Mouse (Mus musculus) forebrain, embryonic 13.5 days (tissue): ENCODE measurements around the gene Galnt11. TPM values are rescaled to one million over a fixed set of nuclear protein-coding genes. Genes with fewer than 3 reads are reported as not detected.
"Not testable (repeated sequence)": the region's sequence is repeated elsewhere in the genome, so short reads cannot be mapped to it uniquely, and the experiment has no call there.

Experiments
- ATAC-seq: fragments of 200-750 bp; cut with Nextera tagmentation; 2 replicates; pipeline ENCODE4 v1.8.0; 2017
- H3K27ac ChIP-seq: fragments of 300-500 bp; sonication (generic); 2 replicates; pipeline ENCODE4 v1.5.1; 2015; ENCODE audit warnings: inconsistent platforms, mild to moderate bottlenecking, moderate library complexity
- H3K27me3 ChIP-seq: fragments of 300-500 bp; sonication (generic); 2 replicates; pipeline ENCODE4 v1.6.1; 2015; ENCODE audit warnings: mild to moderate bottlenecking, inconsistent platforms
- H3K36me3 ChIP-seq: fragments of 300-500 bp; sonication (generic); 2 replicates; pipeline ENCODE4 v1.6.1; 2015; ENCODE audit warnings: mild to moderate bottlenecking, inconsistent platforms; ENCODE audit not compliant: poor library complexity, severe bottlenecking
- H3K4me1 ChIP-seq: fragments of 300-500 bp; sonication (generic); 2 replicates; pipeline ENCODE4 v1.6.1; 2015; ENCODE audit warnings: inconsistent platforms
- H3K4me2 ChIP-seq: fragments of 300-500 bp; sonication (generic); 2 replicates; pipeline ENCODE4 v1.6.1; 2015; ENCODE audit warnings: inconsistent platforms, mild to moderate bottlenecking, moderate library complexity
- H3K4me3 ChIP-seq: fragments of 300-500 bp; sonication (generic); 2 replicates; pipeline ENCODE4 v1.5.1; 2015; ENCODE audit warnings: mild to moderate bottlenecking, inconsistent platforms
- H3K9ac ChIP-seq: fragments of 300-500 bp; sonication (generic); 2 replicates; pipeline ENCODE4 v1.6.1; 2015; ENCODE audit warnings: mild to moderate bottlenecking, inconsistent platforms
- H3K9me3 ChIP-seq: fragments of 300-500 bp; sonication (generic); replicated peaks from 2 replicates; pipeline ENCODE4 v1.6.1; 2016; ENCODE audit warnings: inconsistent platforms
- WGBS: fragments of 180-500 bp; shearing (Covaris S2); methylation state at CpG from one replicate; pipeline ENCODE4 v1.1.7; 2015; 5-methylcytosine and 5-hydroxymethylcytosine counted together
- polyA plus RNA-seq: library from polyadenylated mRNA; unstranded; fragments of >200 nt; fragmentation: Nextera tagmentation; extraction: Ambion mirVana; gene quantifications from 2 replicates; pipeline ENCODE4 v1.2.1, GENCODE M21; 2015

Gene Galnt11
- 33.6 and 35.9 TPM in 2 replicates for polyA plus RNA-seq

DNA sequence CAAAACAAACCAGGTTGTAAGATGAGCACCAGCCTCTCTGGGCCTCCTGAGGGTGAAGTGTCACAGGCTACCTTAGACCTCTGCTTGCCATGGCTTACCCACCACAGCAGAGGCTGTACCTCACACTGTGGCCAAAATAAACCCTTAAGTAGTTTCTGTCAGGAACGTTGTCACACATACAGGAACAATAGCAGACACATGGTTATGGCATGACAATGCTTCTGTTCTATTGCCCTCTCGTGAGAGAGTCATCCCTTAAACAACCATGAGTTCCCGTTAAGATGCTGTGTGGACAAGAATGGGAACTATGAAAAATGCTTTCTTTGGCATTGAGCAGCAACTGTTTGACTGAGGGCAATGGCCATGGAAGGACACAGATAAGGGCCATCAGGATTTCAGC, at the start of gene Galnt11:
Gene Galnt11 (plus strand): TSS at position 301 of the 400 bp plus-strand sequence.
- Histone ChIP-seq H3K27me3 (no peaks in the 10 kb centered on the region), H3K27ac (peak within 1 kb of the TSS; percentile 83), H3K4me1 (peaks cover 13% of the 10 kb centered on the region), H3K36me3 (0 out of 2 replicates have a peak, but pooled peaks cover 9% of the 10 kb centered on the region), H3K9me3 (no peaks in the 10 kb centered on the region), H3K9ac (peak within 1 kb of the TSS; percentile 82), H3K4me3 (peak within 1 kb of the TSS; percentile 70), H3K4me2 (peak within 1 kb of the TSS; percentile 68)
- no peak for ATAC-seq
- WGBS: 81% methylated on average over 3 of the region's 3 CpGs

- H3K9ac ChIP-seq, H3K4me3 ChIP-seq, H3K36me3 ChIP-seq, H3K9me3 ChIP-seq, ATAC-seq, H3K4me2 ChIP-seq, H3K4me1 ChIP-seq, H3K27me3 ChIP-seq, H3K27ac ChIP-seq: not testable (repeated sequence)
- WGBS: 92% methylated on average over 5 of the region's 5 CpGs
Observed at GRCm38 (mm10) chr5:25177937-25178336, 43.8 kb upstream of the Galnt11 start.

GRCm38 (mm10) chr5:25178543-25178942, 43.2 kb upstream of the Galnt11 start:
- H3K9me3 ChIP-seq, H3K4me1 ChIP-seq, ATAC-seq, H3K4me3 ChIP-seq, H3K36me3 ChIP-seq, H3K4me2 ChIP-seq, H3K27me3 ChIP-seq, H3K9ac ChIP-seq, H3K27ac ChIP-seq: not testable (repeated sequence)
- WGBS: 91% methylated on average over 4 of the region's 4 CpGs

- Histone ChIP-seq H3K4me1 (no peaks in the 10 kb centered on the region), H3K9ac (no peak overlapping the region), H3K27me3 (no peaks in the 10 kb centered on the region), H3K4me3 (no peak overlapping the region), H3K9me3 (no peaks in the 10 kb centered on the region), H3K4me2 (no peak overlapping the region), H3K36me3 (no peaks in the 10 kb centered on the region), H3K27ac (no peak overlapping the region)
- ATAC-seq: no peak
- WGBS: 94% methylated on average over 4 of the region's 4 CpGs
Observed at GRCm38 (mm10) chr5:25179284-25179683, 42.4 kb upstream of the Galnt11 start.

DNA sequence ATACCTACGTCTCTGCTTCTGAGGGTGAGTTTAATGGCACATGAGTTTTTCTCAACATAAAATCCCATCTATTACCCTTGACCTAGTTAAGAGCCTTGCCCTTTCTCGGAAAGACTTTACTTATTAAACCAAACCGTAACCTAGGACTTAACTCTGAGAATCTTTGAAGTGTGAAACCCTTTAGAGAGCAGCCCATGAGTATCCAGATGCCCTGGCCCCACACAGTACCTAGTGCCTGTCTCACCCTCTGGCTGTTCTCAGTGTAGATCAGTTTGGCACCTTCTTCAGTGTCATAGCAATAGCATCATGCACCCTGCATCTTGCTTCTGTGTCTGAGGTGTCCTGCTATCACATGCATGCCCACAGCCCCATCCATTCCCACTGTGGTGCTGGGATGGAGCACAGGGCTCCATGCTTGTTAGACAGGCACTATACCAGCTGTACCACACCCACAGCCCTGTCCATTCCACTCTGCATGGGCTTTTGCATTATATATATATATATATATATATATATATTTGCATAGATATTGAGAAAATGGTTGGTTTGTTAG, 41.7 kb upstream of the Galnt11 start:
- Histone ChIP-seq H3K9me3 (no peaks in the 10 kb centered on the region), H3K27ac (no peak overlapping the region), H3K36me3 (no peaks in the 10 kb centered on the region), H3K4me1 (no peaks in the 10 kb centered on the region), H3K4me2 (no peak overlapping the region), H3K9ac (no peak overlapping the region), H3K27me3 (no peaks in the 10 kb centered on the region), H3K4me3 (no peak overlapping the region)
- WGBS: 87% methylated on average over 3 of the region's 3 CpGs
- no peak for ATAC-seq

GRCm38 (mm10) chr5:25181004-25181531, 40.6 kb upstream of the Galnt11 start, which contains the start of gene Galntl5:
TSS of gene Galntl5 (plus strand) at chr5:25181460.
- Histone ChIP-seq H3K4me2 (no peak within 1 kb of the TSS), H3K36me3 (no peaks in the 10 kb centered on the region), H3K4me3 (no peak within 1 kb of the TSS), H3K9me3 (no peaks in the 10 kb centered on the region), H3K27me3 (no peaks in the 10 kb centered on the region), H3K4me1 (no peaks in the 10 kb centered on the region), H3K27ac (no peak within 1 kb of the TSS), H3K9ac (no peak within 1 kb of the TSS)
- WGBS: 90% methylated on average over 1 of the region's 1 CpGs
- ATAC-seq: no peak

GRCm38 (mm10) chr5:25183595-25183994, 38.1 kb upstream of the Galnt11 start:
- 83% methylated on average over 4 of the region's 4 CpGs for WGBS
- H3K4me2 ChIP-seq: no peak overlapping the region
- H3K27ac ChIP-seq: no peak overlapping the region
- H3K27me3 ChIP-seq: no peaks in the 10 kb centered on the region
- no peaks in the 10 kb centered on the region for H3K4me1 ChIP-seq
- H3K36me3 ChIP-seq: no peaks in the 10 kb centered on the region
- no peak overlapping the region for H3K4me3 ChIP-seq
- H3K9ac ChIP-seq: no peak overlapping the region
- H3K9me3 ChIP-seq: no peaks in the 10 kb centered on the region
- ATAC-seq: no peak

GRCm38 (mm10) chr5:25184594-25184993, 37.1 kb upstream of the Galnt11 start:
- H3K27ac ChIP-seq: no peak overlapping the region
- 51% methylated on average over 2 of the region's 2 CpGs for WGBS
- H3K4me2 ChIP-seq: no peak overlapping the region
- H3K9ac ChIP-seq: no peak overlapping the region
- no peak for ATAC-seq
- H3K4me1 ChIP-seq: no peaks in the 10 kb centered on the region
- H3K9me3 ChIP-seq: no peaks in the 10 kb centered on the region
- H3K4me3 ChIP-seq: no peak overlapping the region
- H3K36me3 ChIP-seq: no peaks in the 10 kb centered on the region
- H3K27me3 ChIP-seq: no peaks in the 10 kb centered on the region

DNA sequence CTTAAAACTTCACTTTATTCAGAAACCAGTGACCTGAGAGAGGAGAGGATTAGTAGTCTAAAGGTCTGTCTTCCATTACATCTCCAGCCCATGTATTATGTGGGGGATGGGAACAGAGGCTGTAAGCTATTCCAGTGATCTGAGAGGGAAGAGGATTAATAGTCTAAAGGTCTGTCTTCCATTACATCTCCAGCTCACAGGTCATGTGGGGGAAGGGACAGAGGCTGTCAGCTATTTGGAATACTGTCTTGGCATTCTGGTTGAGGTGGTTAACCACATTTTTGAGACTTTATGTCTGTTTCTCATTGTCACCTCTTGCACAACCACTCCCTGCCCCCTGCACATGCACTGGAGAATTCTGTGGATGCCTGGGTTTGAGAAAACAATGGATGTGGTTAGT, 34.0 kb upstream of the Galnt11 start:
- Histone ChIP-seq H3K27ac (no peak overlapping the region), H3K4me3 (no peak overlapping the region), H3K9me3 (no peaks in the 10 kb centered on the region), H3K36me3 (no peaks in the 10 kb centered on the region), H3K9ac (no peak overlapping the region), H3K27me3 (no peaks in the 10 kb centered on the region), H3K4me1 (no peaks in the 10 kb centered on the region), H3K4me2 (no peak overlapping the region)
- no peak for ATAC-seq

DNA sequence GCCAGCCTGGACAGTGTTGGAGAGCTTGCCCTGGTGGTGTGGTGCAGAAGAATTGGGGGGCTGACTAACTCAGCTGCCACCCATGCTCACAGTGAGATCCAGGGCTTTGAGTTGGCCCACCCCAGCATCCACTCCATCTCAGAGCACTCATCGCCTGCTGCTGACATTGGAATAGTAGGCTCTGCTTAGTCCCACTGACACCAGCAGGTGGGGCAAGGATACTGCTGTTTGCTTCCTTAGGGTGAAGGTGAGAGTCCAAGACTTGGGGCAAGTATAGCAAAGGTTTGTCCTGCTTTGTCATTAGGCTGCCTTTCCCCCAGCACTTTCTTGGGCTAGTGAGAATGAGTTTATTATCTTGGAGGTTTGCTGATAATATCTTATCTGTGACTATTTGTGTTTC, 32.9 kb upstream of the Galnt11 start:
- no peak overlapping the region for H3K27ac ChIP-seq
- no peak for ATAC-seq
- 33% methylated on average over 1 of the region's 1 CpGs for WGBS
- no peaks in the 10 kb centered on the region for H3K27me3 ChIP-seq
- no peak overlapping the region for H3K4me2 ChIP-seq
- H3K4me3 ChIP-seq: no peak overlapping the region
- no peaks in the 10 kb centered on the region for H3K9me3 ChIP-seq
- H3K9ac ChIP-seq: no peak overlapping the region
- no peaks in the 10 kb centered on the region for H3K4me1 ChIP-seq
- H3K36me3 ChIP-seq: no peaks in the 10 kb centered on the region

- no peaks in the 10 kb centered on the region for H3K4me1 ChIP-seq
- no peak overlapping the region for H3K4me3 ChIP-seq
- H3K9ac ChIP-seq: no peak overlapping the region
- no peak overlapping the region for H3K27ac ChIP-seq
- H3K4me2 ChIP-seq: no peak overlapping the region
- no peak for ATAC-seq
- no peaks in the 10 kb centered on the region for H3K9me3 ChIP-seq
- WGBS: 82% methylated on average over 2 of the region's 2 CpGs
- H3K27me3 ChIP-seq: no peaks in the 10 kb centered on the region
- no peaks in the 10 kb centered on the region for H3K36me3 ChIP-seq
Observed at GRCm38 (mm10) chr5:25190521-25190920, 31.2 kb upstream of the Galnt11 start.

- Histone ChIP-seq H3K36me3 (no peaks in the 10 kb centered on the region), H3K4me2 (no peak overlapping the region), H3K27me3 (no peaks in the 10 kb centered on the region), H3K9ac (no peak overlapping the region), H3K4me3 (no peak overlapping the region), H3K27ac (no peak overlapping the region), H3K4me1 (no peaks in the 10 kb centered on the region), H3K9me3 (no peaks in the 10 kb centered on the region)
- WGBS: 71% methylated on average over 1 of the region's 1 CpGs
- no peak for ATAC-seq
Observed at GRCm38 (mm10) chr5:25211872-25212271, 9.8 kb upstream of the Galnt11 start.

DNA sequence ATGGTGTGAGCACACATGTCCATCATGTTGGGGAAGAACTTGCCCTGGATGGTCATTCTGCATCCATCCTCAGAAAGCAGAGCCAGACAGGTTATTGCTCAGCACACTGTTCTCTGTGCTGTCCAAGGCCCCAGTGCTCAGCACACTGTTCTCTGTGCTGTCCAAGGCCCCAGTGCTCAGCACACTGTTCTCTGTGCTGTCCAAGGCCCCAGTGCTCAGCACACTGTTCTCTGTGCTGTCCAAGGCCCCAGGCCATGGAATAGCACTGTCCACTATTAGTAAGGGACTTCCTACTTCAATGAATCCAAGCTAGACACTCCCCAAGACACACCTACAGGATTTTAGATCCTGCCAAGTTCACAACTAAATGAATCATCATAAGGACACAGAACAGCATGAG, 8.5 kb upstream of the Galnt11 start:
- not testable (repeated sequence) for ATAC-seq, H3K4me2 ChIP-seq, H3K4me1 ChIP-seq, H3K27me3 ChIP-seq, H3K9me3 ChIP-seq, H3K9ac ChIP-seq, H3K4me3 ChIP-seq, H3K27ac ChIP-seq, H3K36me3 ChIP-seq
